Mouse (Mus musculus) embryonic facial prominence, embryonic 12.5 days (tissue): ENCODE data around the gene Sgpp2. TPM values are rescaled to one million over a fixed set of nuclear protein-coding genes. Genes with fewer than 3 reads are reported as not detected.

Source experiments
- ATAC-seq: fragments of 200-750 bp; cut with Nextera tagmentation; 2 replicates; pipeline ENCODE4 v1.8.0; 2017; ENCODE audit not compliant: insufficient number of reproducible peaks, insufficient read depth, low FRiP score, low TSS enrichment
- H3K27ac ChIP-seq: fragments of 300-500 bp; sonication (generic); 2 replicates; pipeline ENCODE4 v1.5.1; 2016; ENCODE audit warnings: mild to moderate bottlenecking
- H3K27me3 ChIP-seq: fragments of 300-500 bp; sonication (generic); 2 replicates; pipeline ENCODE4 v1.6.1; 2016; ENCODE audit warnings: mild to moderate bottlenecking, moderate library complexity
- H3K36me3 ChIP-seq: fragments of 300-500 bp; sonication (generic); 2 replicates; pipeline ENCODE4 v1.6.1; 2016; ENCODE audit warnings: mild to moderate bottlenecking
- H3K4me1 ChIP-seq: fragments of 300-500 bp; sonication (generic); 2 replicates; pipeline ENCODE4 v1.6.1; 2016
- H3K4me2 ChIP-seq: fragments of 300-500 bp; sonication (generic); replicated peaks from 2 replicates; pipeline ENCODE4 v1.6.1; 2016; ENCODE audit warnings: mild to moderate bottlenecking, moderate library complexity
- H3K4me3 ChIP-seq: fragments of 300-500 bp; sonication (generic); 2 replicates; pipeline ENCODE4 v1.5.1; 2016; ENCODE audit warnings: mild to moderate bottlenecking
- H3K9ac ChIP-seq: fragments of 300-500 bp; sonication (generic); 2 replicates; pipeline ENCODE4 v1.6.1; 2016; ENCODE audit warnings: mild to moderate bottlenecking, moderate library complexity
- H3K9me3 ChIP-seq: fragments of 300-500 bp; sonication (generic); 2 replicates; pipeline ENCODE4 v1.6.1; 2016; ENCODE audit warnings: mild to moderate bottlenecking, moderate library complexity
- WGBS: fragments of 180-500 bp; shearing (Covaris S2); methylation state at CpG from one replicate; pipeline ENCODE4 v1.1.7; 2016; 5-methylcytosine and 5-hydroxymethylcytosine counted together
- polyA plus RNA-seq: library from polyadenylated mRNA; unstranded; fragments of >200 nt; fragmentation: Nextera tagmentation; extraction: Ambion mirVana; gene quantifications from 2 replicates; pipeline ENCODE4 v1.2.1, GENCODE M21; 2016

Sgpp2 gene
- polyA plus RNA-seq, 1 experiment from 2014 or later: 4.2 TPM

GRCm38 (mm10) chr1:78318089-78318760, 8.1 kb downstream of the Sgpp2 start:
- WGBS: 82% methylated on average over 13 of the region's 13 CpGs
- no peak for ATAC-seq

DNA sequence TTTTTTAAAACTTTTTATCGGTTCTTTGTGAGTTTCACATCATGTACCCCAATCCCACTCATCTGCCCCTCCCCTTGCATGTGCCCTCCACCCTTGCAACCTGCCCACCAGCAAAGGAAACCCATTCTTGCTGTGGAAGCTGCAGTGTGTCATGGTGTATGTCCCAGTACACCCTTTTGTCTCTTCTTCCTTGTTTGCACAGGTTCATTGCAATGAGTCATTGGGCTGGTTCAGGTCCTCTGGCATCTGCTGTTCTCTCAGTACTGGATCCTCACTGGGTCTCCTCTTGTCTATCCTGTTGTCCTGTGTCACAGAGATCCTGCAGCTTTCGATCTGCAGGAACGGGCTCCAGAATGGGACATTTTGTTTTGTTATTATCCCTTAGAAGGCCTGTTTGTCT, 10.1 kb downstream of the Sgpp2 start:
- Histone ChIP-seq H3K4me2 (no peak overlapping the region), H3K27ac (no peak overlapping the region), H3K9me3 (no peaks in the 10 kb centered on the region), H3K27me3 (no peaks in the 10 kb centered on the region), H3K9ac (no peak overlapping the region), H3K36me3 (no peaks in the 10 kb centered on the region), H3K4me1 (no peaks in the 10 kb centered on the region), H3K4me3 (no peak overlapping the region)
- WGBS: 94% methylated on average over 3 of the region's 3 CpGs
- ATAC-seq: no peak

More at GRCm38 (mm10) chr1:78318089-78318760, 8.1 kb downstream of the Sgpp2 start:
- Histone ChIP-seq H3K9me3 (no peaks in the 10 kb centered on the region), H3K9ac (no peak overlapping the region), H3K4me3 (no peak overlapping the region), H3K4me1 (no peaks in the 10 kb centered on the region), H3K36me3 (no peaks in the 10 kb centered on the region), H3K4me2 (no peak overlapping the region), H3K27me3 (no peaks in the 10 kb centered on the region), H3K27ac (no peak overlapping the region)

GRCm38 (mm10) chr1:78322098-78322778, 12.1 kb downstream of the Sgpp2 start:
- no peaks in the 10 kb centered on the region for H3K27me3 ChIP-seq
- no peak overlapping the region for H3K27ac ChIP-seq
- no peak overlapping the region for H3K4me3 ChIP-seq
- H3K36me3 ChIP-seq: no peaks in the 10 kb centered on the region
- H3K4me1 ChIP-seq: no peaks in the 10 kb centered on the region
- H3K4me2 ChIP-seq: no peak overlapping the region
- no peak for ATAC-seq
- WGBS: 71% methylated on average over 7 of the region's 7 CpGs
- no peak overlapping the region for H3K9ac ChIP-seq
- no peaks in the 10 kb centered on the region for H3K9me3 ChIP-seq

GRCm38 (mm10) chr1:78322844-78323243, 12.7 kb downstream of the Sgpp2 start:
- ATAC-seq: no peak
- H3K4me3 ChIP-seq: no peak overlapping the region
- WGBS: 82% methylated on average over 8 of the region's 8 CpGs

GRCm38 (mm10) chr1:78324044-78324443, 13.9 kb downstream of the Sgpp2 start:
- ATAC-seq: no peak
- Histone ChIP-seq H3K4me3 (no peak overlapping the region), H3K27ac (no peak overlapping the region), H3K9ac (no peak overlapping the region), H3K4me2 (no peak overlapping the region), H3K27me3 (no peaks in the 10 kb centered on the region), H3K9me3 (no peaks in the 10 kb centered on the region), H3K36me3 (no peaks in the 10 kb centered on the region), H3K4me1 (no peaks in the 10 kb centered on the region)
- 80% methylated on average over 6 of the region's 6 CpGs for WGBS

More at GRCm38 (mm10) chr1:78322844-78323243, 12.7 kb downstream of the Sgpp2 start:
- no peaks in the 10 kb centered on the region for H3K27me3 ChIP-seq
- no peak overlapping the region for H3K4me2 ChIP-seq
- H3K36me3 ChIP-seq: no peaks in the 10 kb centered on the region
- no peaks in the 10 kb centered on the region for H3K9me3 ChIP-seq
- no peak overlapping the region for H3K9ac ChIP-seq
- no peak overlapping the region for H3K27ac ChIP-seq
- H3K4me1 ChIP-seq: no peaks in the 10 kb centered on the region

GRCm38 (mm10) chr1:78325851-78326250, 15.7 kb downstream of the Sgpp2 start:
- no peaks in the 10 kb centered on the region for H3K27me3 ChIP-seq
- H3K27ac ChIP-seq: no peak overlapping the region
- no peak overlapping the region for H3K4me3 ChIP-seq
- ATAC-seq: no peak
- H3K4me1 ChIP-seq: no peaks in the 10 kb centered on the region
- WGBS: 74% methylated on average over 6 of the region's 6 CpGs
- no peaks in the 10 kb centered on the region for H3K9me3 ChIP-seq
- no peak overlapping the region for H3K9ac ChIP-seq
- H3K36me3 ChIP-seq: no peaks in the 10 kb centered on the region
- H3K4me2 ChIP-seq: no peak overlapping the region

DNA sequence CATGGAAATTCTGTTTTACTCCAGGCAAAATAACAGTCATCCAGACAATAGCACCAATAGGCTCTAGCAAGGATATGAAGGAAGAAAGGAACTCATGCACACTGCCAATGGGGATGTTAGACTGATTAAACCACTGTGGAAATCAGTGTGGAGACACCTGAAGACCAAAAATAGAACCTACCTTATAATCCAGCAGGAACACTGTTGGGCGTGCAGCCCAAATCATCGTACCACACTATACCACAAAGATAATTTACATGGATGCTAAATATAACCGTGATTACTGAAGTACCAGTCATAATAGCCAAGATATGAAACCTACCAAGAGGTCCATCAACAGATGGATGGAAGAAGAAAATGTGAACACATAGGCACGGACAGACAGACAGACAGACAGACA, 18.5 kb downstream of the Sgpp2 start:
- WGBS: 92% methylated on average over 4 of the region's 4 CpGs
- no peaks in the 10 kb centered on the region for H3K9me3 ChIP-seq
- H3K4me2 ChIP-seq: no peak overlapping the region
- ATAC-seq: no peak
- H3K4me1 ChIP-seq: no peaks in the 10 kb centered on the region
- H3K4me3 ChIP-seq: no peak overlapping the region
- H3K27me3 ChIP-seq: no peaks in the 10 kb centered on the region
- no peaks in the 10 kb centered on the region for H3K36me3 ChIP-seq
- H3K27ac ChIP-seq: no peak overlapping the region
- H3K9ac ChIP-seq: no peak overlapping the region

- H3K36me3 ChIP-seq: no peaks in the 10 kb centered on the region
- no peaks in the 10 kb centered on the region for H3K9me3 ChIP-seq
- 93% methylated on average over 1 of the region's 1 CpGs for WGBS
- no peak overlapping the region for H3K4me2 ChIP-seq
- no peak overlapping the region for H3K4me3 ChIP-seq
- no peaks in the 10 kb centered on the region for H3K4me1 ChIP-seq
- H3K27ac ChIP-seq: no peak overlapping the region
- no peak for ATAC-seq
- no peak overlapping the region for H3K9ac ChIP-seq
- H3K27me3 ChIP-seq: no peaks in the 10 kb centered on the region
Observed at GRCm38 (mm10) chr1:78329861-78330260, 19.7 kb downstream of the Sgpp2 start.

DNA sequence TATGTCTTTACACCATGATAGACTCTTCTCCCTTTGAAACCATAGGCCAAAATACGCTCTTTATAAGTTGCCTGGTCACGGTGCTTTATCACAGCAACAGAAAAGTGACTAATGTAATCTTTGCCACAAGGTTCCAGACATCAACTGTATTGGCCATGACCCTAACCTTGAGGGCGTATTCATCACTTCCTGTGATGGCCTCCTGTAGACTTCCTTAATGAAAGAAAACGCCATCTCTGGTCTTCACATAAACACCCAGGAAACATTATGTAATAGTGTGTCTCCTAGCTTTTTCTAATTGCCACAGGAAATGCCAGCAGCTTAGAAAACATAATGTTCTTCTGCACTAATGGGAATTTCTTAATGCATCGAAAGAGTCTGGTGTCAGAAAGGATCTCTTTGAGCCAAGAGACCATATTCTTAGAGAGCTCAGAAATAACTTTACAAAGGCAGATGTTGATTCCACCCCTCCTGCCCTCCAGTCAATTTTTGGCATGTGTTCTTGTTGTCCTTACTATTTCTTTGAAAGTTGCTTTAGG, 20.5 kb downstream of the Sgpp2 start:
- H3K27me3 ChIP-seq: no peaks in the 10 kb centered on the region
- no peaks in the 10 kb centered on the region for H3K9me3 ChIP-seq
- H3K4me1 ChIP-seq: no peaks in the 10 kb centered on the region
- no peak overlapping the region for H3K4me3 ChIP-seq
- no peak overlapping the region for H3K4me2 ChIP-seq
- ATAC-seq: no peak
- 78% methylated on average over 5 of the region's 5 CpGs for WGBS
- no peak overlapping the region for H3K9ac ChIP-seq
- H3K36me3 ChIP-seq: no peaks in the 10 kb centered on the region
- no peak overlapping the region for H3K27ac ChIP-seq

- Histone ChIP-seq H3K36me3 (no peaks in the 10 kb centered on the region), H3K4me1 (no peaks in the 10 kb centered on the region), H3K27ac (no peak overlapping the region), H3K27me3 (no peaks in the 10 kb centered on the region), H3K4me3 (no peak overlapping the region), H3K4me2 (no peak overlapping the region), H3K9ac (no peak overlapping the region), H3K9me3 (no peaks in the 10 kb centered on the region)
- WGBS: 84% methylated on average over 7 of the region's 7 CpGs
- no peak for ATAC-seq
Observed at GRCm38 (mm10) chr1:78337726-78338125, 27.6 kb downstream of the Sgpp2 start.

DNA sequence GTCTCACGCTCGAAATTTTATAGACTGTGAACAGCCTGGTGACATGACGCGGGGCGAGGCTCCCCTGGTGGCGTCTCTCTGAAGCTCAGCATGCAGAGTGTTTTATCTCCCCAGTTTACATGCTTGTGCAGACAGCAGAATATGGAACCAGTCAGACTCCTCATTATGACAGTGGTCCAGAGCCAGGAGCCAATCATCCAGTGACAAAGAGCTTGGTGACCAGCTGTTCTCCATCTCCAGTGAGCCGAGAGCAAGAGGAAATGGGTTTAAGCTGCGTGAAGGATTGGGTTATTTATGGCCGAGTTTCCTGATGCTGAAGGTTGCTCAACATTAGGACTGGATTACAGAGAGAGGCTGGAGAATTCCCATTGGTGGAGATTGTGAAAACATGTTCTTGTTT, 28.1 kb downstream of the Sgpp2 start:
- H3K27me3 ChIP-seq: no peaks in the 10 kb centered on the region
- H3K4me1 ChIP-seq: no peaks in the 10 kb centered on the region
- H3K36me3 ChIP-seq: no peaks in the 10 kb centered on the region
- H3K4me2 ChIP-seq: no peak overlapping the region
- no peak overlapping the region for H3K27ac ChIP-seq
- 0 out of 2 replicates have a peak, but pooled peaks have one; percentile 52 for ATAC-seq
- no peak overlapping the region for H3K9ac ChIP-seq
- 45% methylated on average over 9 of the region's 9 CpGs for WGBS
- no peak overlapping the region for H3K4me3 ChIP-seq
- H3K9me3 ChIP-seq: no peaks in the 10 kb centered on the region

GRCm38 (mm10) chr1:78339941-78340340, 29.8 kb downstream of the Sgpp2 start:
- no peak overlapping the region for H3K27ac ChIP-seq
- H3K4me1 ChIP-seq: peaks cover 7% of the 10 kb centered on the region; the same call in 1 of the 2 replicates
- H3K36me3 ChIP-seq: no peaks in the 10 kb centered on the region
- no peak overlapping the region for H3K4me3 ChIP-seq
- no peak overlapping the region for H3K9ac ChIP-seq
- 82% methylated on average over 5 of the region's 5 CpGs for WGBS
- no peak overlapping the region for H3K4me2 ChIP-seq
- H3K9me3 ChIP-seq: no peaks in the 10 kb centered on the region
- no peaks in the 10 kb centered on the region for H3K27me3 ChIP-seq
- no peak for ATAC-seq
